Mouse (Mus musculus): ENCODE results near the gene Colgalt2.
"Not testable (repeated sequence)": the region's sequence is repeated elsewhere in the genome, so short reads cannot be mapped to it uniquely, and the experiment has no call there.

Gene Colgalt2

GRCm38 (mm10) chr1:152399790-152400555, at the start of gene Colgalt2:
Gene Colgalt2 (plus strand): TSS chr1:152399830.
- DNase-seq (ENCODE audit: extremely low spot score, low read depth, low spot score): no peak

- no peak for DNase-seq (ENCODE audit: extremely low spot score, low read depth, low spot score)
Observed at GRCm38 (mm10) chr1:152356721-152357120, 42.9 kb upstream of the Colgalt2 start.

GRCm38 (mm10) chr1:152368311-152369088, 31.1 kb upstream of the Colgalt2 start:
- no peak for DNase-seq (ENCODE audit: extremely low spot score, low read depth, low spot score)

GRCm38 (mm10) chr1:152369139-152369538, 30.5 kb upstream of the Colgalt2 start:
- DNase-seq (ENCODE audit: extremely low spot score, low read depth, low spot score): peak; percentile 28

GRCm38 (mm10) chr1:152378311-152378710, 21.3 kb upstream of the Colgalt2 start:
- no peak for DNase-seq (ENCODE audit: extremely low spot score, low read depth, low spot score)

- no peak for DNase-seq (ENCODE audit: extremely low spot score, low read depth, low spot score)
Observed at GRCm38 (mm10) chr1:152384589-152384988, 15.0 kb upstream of the Colgalt2 start.

GRCm38 (mm10) chr1:152385693-152386092, 13.9 kb upstream of the Colgalt2 start:
- not testable (repeated sequence) for DNase-seq (ENCODE audit: extremely low spot score, low read depth, low spot score)

GRCm38 (mm10) chr1:152386188-152386835, 13.3 kb upstream of the Colgalt2 start, which contains the start of gene Tsen15:
Gene Tsen15 (minus strand): TSS chr1:152386688.
- no peak for DNase-seq (ENCODE audit: extremely low spot score, low read depth, low spot score)

- no peak for DNase-seq (ENCODE audit: extremely low spot score, low read depth, low spot score)
Observed at GRCm38 (mm10) chr1:152389271-152389670, 10.4 kb upstream of the Colgalt2 start.

- no peak for DNase-seq (ENCODE audit: extremely low spot score, low read depth, low spot score)
Observed at GRCm38 (mm10) chr1:152394137-152394536, 5.5 kb upstream of the Colgalt2 start.

GRCm38 (mm10) chr1:152394956-152395515, 4.6 kb upstream of the Colgalt2 start:
- no peak for DNase-seq (ENCODE audit: extremely low spot score, low read depth, low spot score)

GRCm38 (mm10) chr1:152398708-152399107, 922 bp upstream of the Colgalt2 start:
- DNase-seq (ENCODE audit: extremely low spot score, low read depth, low spot score): no peak

GRCm38 (mm10) chr1:152400556-152401540, 1.2 kb downstream of the Colgalt2 start:
- DNase-seq (ENCODE audit: extremely low spot score, low read depth, low spot score): no peak

- no peak for DNase-seq (ENCODE audit: extremely low spot score, low read depth, low spot score)
Observed at GRCm38 (mm10) chr1:152407021-152407946, 7.7 kb downstream of the Colgalt2 start.

- DNase-seq (ENCODE audit: extremely low spot score, low read depth, low spot score): no peak
Observed at GRCm38 (mm10) chr1:152409356-152409755, 9.7 kb downstream of the Colgalt2 start.

- no peak for DNase-seq (ENCODE audit: extremely low spot score, low read depth, low spot score)
Observed at GRCm38 (mm10) chr1:152410657-152411056, 11.0 kb downstream of the Colgalt2 start.

GRCm38 (mm10) chr1:152413116-152413515, 13.5 kb downstream of the Colgalt2 start:
- no peak for DNase-seq (ENCODE audit: extremely low spot score, low read depth, low spot score)

- no peak for DNase-seq (ENCODE audit: extremely low spot score, low read depth, low spot score)
Observed at GRCm38 (mm10) chr1:152413961-152414360, 14.3 kb downstream of the Colgalt2 start.

- DNase-seq (ENCODE audit: extremely low spot score, low read depth, low spot score): no peak
Observed at GRCm38 (mm10) chr1:152414451-152414850, 14.8 kb downstream of the Colgalt2 start.

Data from hindlimb bud, embryonic 11.5 days (tissue).